Mouse (Mus musculus) small intestine, adult 10 weeks (tissue): ENCODE results near the gene Olfr1026. TPM values are rescaled to one million over a fixed set of nuclear protein-coding genes. Genes with fewer than 3 reads are reported as not detected.

Experiments
- polyA plus RNA-seq: library from polyadenylated mRNA; stranded (reverse); fragments of 350-450 nt; fragmentation: Illumina TruSeq; extraction: RNeasy Lipid Tissue Mini Kit (QIAGEN cat#74804); gene quantifications from one replicate; pipeline ENCODE4 v1.2.3, GENCODE M21; 2014; ENCODE audit warnings: low replicate concordance

The Olfr1026 gene
- not detected for polyA plus RNA-seq

DNA sequence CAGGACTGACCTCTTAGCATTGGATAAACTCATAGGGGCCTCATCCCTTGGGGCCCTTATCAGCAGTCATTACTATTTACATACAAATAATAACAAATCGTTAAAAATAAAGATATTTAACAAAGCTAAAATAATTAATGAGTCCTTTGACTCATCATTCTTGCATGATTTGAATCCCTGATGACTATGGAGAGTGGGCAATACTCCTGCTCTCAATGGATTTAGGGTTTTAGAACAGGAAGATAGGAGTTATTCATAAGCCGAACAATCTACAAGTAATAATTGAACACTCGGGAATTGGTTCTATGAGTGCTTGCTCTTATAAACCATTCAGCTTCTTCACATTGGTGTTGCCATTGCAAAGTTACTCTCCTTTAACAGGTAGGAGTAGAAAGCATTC, at the start of gene Olfr1026:
TSS of gene Olfr1026 (plus strand) at position 301 of the 400 bp plus-strand sequence.

GRCm38 (mm10) chr2:85885340-85885739, 36.0 kb upstream of the Olfr1026 start, which contains the start of gene Olfr1023:
TSS of gene Olfr1023 (plus strand) at chr2:85885640.

GRCm38 (mm10) chr2:85904952-85905351, 16.4 kb upstream of the Olfr1026 start, which contains the start of gene Olfr1024:
TSS of gene Olfr1024 (minus strand) at chr2:85905052.

DNA sequence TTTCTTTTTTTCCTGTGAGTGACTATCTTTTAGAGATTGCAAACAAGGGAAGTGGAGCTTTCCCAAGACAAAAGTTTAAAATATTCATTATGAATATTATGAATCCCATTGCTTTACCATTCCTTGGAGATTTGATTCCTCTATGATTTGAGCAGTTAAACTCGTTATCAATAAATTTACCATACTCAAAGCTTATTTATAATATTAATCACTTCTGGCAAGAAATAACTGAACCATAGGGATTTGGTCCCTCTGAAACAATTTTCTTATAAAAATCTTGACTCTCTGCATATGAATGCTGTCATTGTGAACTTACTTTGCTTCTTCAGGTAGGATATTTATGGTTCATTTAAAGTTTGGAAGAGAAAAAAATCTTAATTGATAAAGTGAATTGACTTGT, 6.5 kb upstream of the Olfr1026 start, which contains the start of gene Olfr1025-ps1:
TSS of gene Olfr1025-ps1 (plus strand) at position 301 of the 400 bp plus-strand sequence.

GRCm38 (mm10) chr2:85950137-85950536, 28.8 kb downstream of the Olfr1026 start, which contains the start of gene Olfr1028:
TSS of gene Olfr1028 (plus strand) at chr2:85950437.

GRCm38 (mm10) chr2:85973595-85973994, 52.2 kb downstream of the Olfr1026 start, which contains the start of gene Olfr1029:
TSS of gene Olfr1029 (plus strand) at chr2:85973895.

Other genes starting within 250 kb of the Olfr1026 start
- gene Olfr1006, start 242.8 kb upstream of the Olfr1026 start, polyA plus RNA-seq = not detected
- not detected for gene Olfr1008, start 232.1 kb upstream of the Olfr1026 start, polyA plus RNA-seq
- not detected for gene Olfr1009, start 206.1 kb upstream of the Olfr1026 start, polyA plus RNA-seq
- not detected for gene Olfr1012, start 158.8 kb upstream of the Olfr1026 start, polyA plus RNA-seq
- gene Olfr1013, start 154.5 kb upstream of the Olfr1026 start, polyA plus RNA-seq = not detected
- not detected for gene Olfr1014, start 148.8 kb upstream of the Olfr1026 start, polyA plus RNA-seq
- not detected for gene Olfr1015, start 139.5 kb upstream of the Olfr1026 start, polyA plus RNA-seq
- gene Olfr1016, start 119.0 kb upstream of the Olfr1026 start, polyA plus RNA-seq = not detected
- not detected for gene Olfr1018, start 103.1 kb upstream of the Olfr1026 start, polyA plus RNA-seq
- gene Olfr1019, start 76.1 kb upstream of the Olfr1026 start, polyA plus RNA-seq = not detected
- gene Olfr1020, start 74.5 kb upstream of the Olfr1026 start, polyA plus RNA-seq = not detected
- gene Olfr1022, start 53.0 kb upstream of the Olfr1026 start, polyA plus RNA-seq = not detected
- not detected for gene Olfr1023, start 35.9 kb upstream of the Olfr1026 start, polyA plus RNA-seq
- gene Olfr1024, start 16.5 kb upstream of the Olfr1026 start, polyA plus RNA-seq = not detected
- not detected for gene Olfr1025-ps1, start 6.4 kb upstream of the Olfr1026 start, polyA plus RNA-seq
- gene Olfr1028, start 28.9 kb downstream of the Olfr1026 start, polyA plus RNA-seq = not detected
- gene Olfr1029, start 52.3 kb downstream of the Olfr1026 start, polyA plus RNA-seq = not detected
- not detected for gene Olfr1030, start 57.7 kb downstream of the Olfr1026 start, polyA plus RNA-seq
- not detected for gene Olfr1031, start 68.7 kb downstream of the Olfr1026 start, polyA plus RNA-seq
- gene Olfr1032, start 84.0 kb downstream of the Olfr1026 start, polyA plus RNA-seq = not detected
- 3.2 TPM for gene Olfr1033, start 99.1 kb downstream of the Olfr1026 start, polyA plus RNA-seq
- 0.89 TPM for gene Olfr1034, start 124.3 kb downstream of the Olfr1026 start, polyA plus RNA-seq
- gene Olfr1036, start 152.4 kb downstream of the Olfr1026 start, polyA plus RNA-seq = not detected
- gene Olfr1037, start 165.8 kb downstream of the Olfr1026 start, polyA plus RNA-seq = not detected
- not detected for gene Olfr1039, start 214.4 kb downstream of the Olfr1026 start, polyA plus RNA-seq
- not detected for gene Olfr1040, start 225.2 kb downstream of the Olfr1026 start, polyA plus RNA-seq
- not detected for gene Olfr1042, start 240.3 kb downstream of the Olfr1026 start, polyA plus RNA-seq
- gene Olfr1043, start 246.0 kb downstream of the Olfr1026 start, polyA plus RNA-seq = not detected